Mouse (Mus musculus): ENCODE measurements around the gene Spata31d1c.

Gene Spata31d1c

GRCm38 (mm10) chr13:65032758-65033157 lies at the start of gene Spata31d1c:
Gene Spata31d1c, plus strand, starts transcription at chr13:65033058.
- no peak for DNase-seq (ENCODE audit: low spot score)

GRCm38 (mm10) chr13:64988828-64989227 lies 44.0 kb upstream of the Spata31d1c start:
- DNase-seq (ENCODE audit: low spot score) = no peak

GRCm38 (mm10) chr13:65005414-65005813 lies 27.4 kb upstream of the Spata31d1c start:
- DNase-seq (ENCODE audit: low spot score) = no peak

GRCm38 (mm10) chr13:65006760-65007159 lies 26.1 kb upstream of the Spata31d1c start:
- DNase-seq (ENCODE audit: low spot score) = no peak

- no peak for DNase-seq (ENCODE audit: low spot score)
Observed at GRCm38 (mm10) chr13:65007971-65008370, 24.9 kb upstream of the Spata31d1c start.

- DNase-seq (ENCODE audit: low spot score) = no peak
Observed at GRCm38 (mm10) chr13:65011052-65011738, 21.7 kb upstream of the Spata31d1c start.

- no peak for DNase-seq (ENCODE audit: low spot score)
Observed at GRCm38 (mm10) chr13:65035057-65035456, 2.2 kb downstream of the Spata31d1c start.

- DNase-seq (ENCODE audit: low spot score) = no peak
Observed at GRCm38 (mm10) chr13:65052660-65053059, 19.8 kb downstream of the Spata31d1c start, which contains the start of gene Prss47. Gene Prss47, minus strand, starts transcription at chr13:65052760.

- no peak for DNase-seq (ENCODE audit: low spot score)
Observed at GRCm38 (mm10) chr13:65069969-65070368, 37.1 kb downstream of the Spata31d1c start.

Data from ovary, postnatal 36 days (tissue).